Mouse (Mus musculus) heart, embryonic 14.5 days (tissue): Measurements from ENCODE around the gene Dynlt1a. TPM values are rescaled to one million over a fixed set of nuclear protein-coding genes. Genes with fewer than 3 reads are reported as not detected.
"Not testable (repeated sequence)": the region's sequence is repeated elsewhere in the genome, so short reads cannot be mapped to it uniquely, and the experiment has no call there.

Experiments
- ATAC-seq: fragments of 200-750 bp; cut with Nextera tagmentation; 2 replicates; pipeline ENCODE4 v1.8.0; 2017; ENCODE audit warnings: low read depth, moderate TSS enrichment; ENCODE audit not compliant: insufficient number of reproducible peaks, insufficient read depth, low FRiP score
- H3K27ac ChIP-seq, 2 experiments: fragments of 200-500 bp in 1 of 2; fragments of 300-500 bp in 1 of 2; sonication (generic) in 1 of 2; replicated peaks in 1 of 2; 2 replicates each; pipeline ENCODE4 v1.5.1; 2012 to 2014; ENCODE audit warnings: low read depth in 2 of 2, low read length in 2 of 2, control low read depth in 1 of 2, mild to moderate bottlenecking in 1 of 2, mixed read lengths in 1 of 2; ENCODE audit not compliant: control insufficient read depth in 1 of 2, insufficient read depth in 1 of 2
- H3K27me3 ChIP-seq: fragments of 300-500 bp; sonication (generic); 2 replicates; pipeline ENCODE4 v1.6.1; 2014; ENCODE audit warnings: mild to moderate bottlenecking, low read length, control low read depth; ENCODE audit not compliant: control insufficient read depth, insufficient read depth
- H3K36me3 ChIP-seq: fragments of 300-500 bp; sonication (generic); 2 replicates; pipeline ENCODE4 v1.6.1; 2014; ENCODE audit warnings: mild to moderate bottlenecking, control low read depth, low read length, mixed read lengths; ENCODE audit not compliant: control insufficient read depth, insufficient read depth
- H3K4me1 ChIP-seq, 2 experiments: fragments of 200-500 bp in 1 of 2; fragments of 300-500 bp in 1 of 2; sonication (generic) in 1 of 2; 2 replicates each; pipeline ENCODE4 v1.6.1; 2012 to 2014; ENCODE audit warnings: low read length in 2 of 2, control low read depth in 1 of 2, mixed read lengths in 1 of 2; ENCODE audit not compliant: control insufficient read depth in 2 of 2, insufficient read depth in 2 of 2
- H3K4me2 ChIP-seq: fragments of 300-500 bp; sonication (generic); 2 replicates; pipeline ENCODE4 v1.6.1; 2014; ENCODE audit warnings: mild to moderate bottlenecking, low read length
- H3K4me3 ChIP-seq, 2 experiments: fragments of 200-500 bp in 1 of 2; fragments of 300-500 bp in 1 of 2; sonication (generic) in 1 of 2; 2 replicates each; pipeline ENCODE4 v1.5.1; 2012 to 2014; ENCODE audit warnings: low read length in 2 of 2, mild to moderate bottlenecking in 2 of 2, control low read depth in 1 of 2, low read depth in 1 of 2, moderate library complexity in 1 of 2; ENCODE audit not compliant: control insufficient read depth in 1 of 2, insufficient read depth in 1 of 2
- H3K9ac ChIP-seq: fragments of 300-500 bp; sonication (generic); 2 replicates; pipeline ENCODE4 v1.6.1; 2014; ENCODE audit warnings: mild to moderate bottlenecking, low read length
- H3K9me3 ChIP-seq: fragments of 300-500 bp; sonication (generic); 2 replicates; pipeline ENCODE4 v1.6.1; 2016; ENCODE audit warnings: low read length, control low read depth; ENCODE audit not compliant: control insufficient read depth
- WGBS: fragments of 180-500 bp; shearing (Covaris S2); extraction: QIAGEN DNeasy Blood & Tissue Kit; methylation state at CpG from one replicate; pipeline ENCODE4 v1.1.7; 2014; 5-methylcytosine and 5-hydroxymethylcytosine counted together
- polyA plus RNA-seq: library from polyadenylated mRNA; unstranded; fragments of >200 nt; fragmentation: Nextera tagmentation; extraction: Ambion mirVana; gene quantifications from 2 replicates; pipeline ENCODE4 v1.2.1, GENCODE M21; 2014

The Dynlt1a gene
- polyA plus RNA-seq, 1 experiment from 2014 or later: 13.6 TPM

DNA sequence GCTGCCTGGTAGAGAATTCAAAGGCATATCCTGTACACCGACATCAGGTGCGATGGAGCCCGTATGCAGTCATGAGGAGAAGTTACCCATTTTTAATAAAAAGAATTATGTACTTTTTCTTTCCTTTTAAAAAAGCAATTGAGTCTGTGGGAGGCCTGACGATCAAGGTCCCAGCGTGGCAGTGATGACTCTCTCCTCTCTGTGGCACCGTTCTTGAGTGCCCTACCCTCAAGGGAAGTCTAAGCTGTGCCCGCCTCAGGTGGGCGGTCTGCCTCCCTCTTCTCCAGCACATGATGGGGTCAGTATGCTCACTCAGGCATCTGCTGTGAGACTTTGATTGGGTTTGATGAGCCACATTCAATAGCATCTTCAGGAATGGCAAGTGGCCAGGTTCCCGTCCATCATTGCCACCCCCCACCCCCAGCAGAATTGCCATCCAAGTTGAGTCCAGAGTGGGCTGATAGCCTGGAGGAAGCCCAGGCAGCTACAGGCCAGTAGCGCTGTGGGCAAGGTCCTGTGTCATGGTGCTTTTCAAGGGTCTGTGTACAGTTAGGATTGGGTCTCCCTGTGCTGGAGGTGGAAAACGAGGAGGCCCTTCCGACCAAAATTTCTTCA is 11.5 kb downstream of the Dynlt1a start:
- not testable (repeated sequence) for H3K27ac ChIP-seq, ATAC-seq, H3K9me3 ChIP-seq, H3K36me3 ChIP-seq, H3K4me2 ChIP-seq, H3K4me1 ChIP-seq, H3K4me3 ChIP-seq, H3K9ac ChIP-seq, H3K27me3 ChIP-seq
- WGBS: 91% methylated on average over 11 of the region's 12 CpGs

DNA sequence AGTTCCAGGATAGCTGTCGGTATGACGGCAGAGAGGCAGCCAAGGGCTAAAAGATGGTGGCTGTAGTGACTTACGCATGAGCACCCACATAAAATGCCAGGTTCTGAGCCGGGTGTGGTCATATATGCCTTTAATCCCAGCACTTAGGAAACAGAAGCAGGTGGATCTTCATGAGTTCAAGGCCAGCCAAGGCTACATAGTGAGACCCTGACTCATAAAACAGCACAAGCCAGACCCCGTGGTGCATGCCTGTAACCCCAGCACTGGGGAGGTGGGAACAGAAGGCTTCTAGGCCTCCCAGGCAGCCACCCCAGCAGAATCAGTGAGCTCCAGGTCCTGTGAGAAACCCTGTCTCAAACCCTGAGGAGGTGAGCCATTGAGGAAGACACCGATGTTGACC is 12.4 kb downstream of the Dynlt1a start:
- WGBS: 90% methylated on average over 5 of the region's 6 CpGs
- H3K4me3 ChIP-seq, H3K9me3 ChIP-seq, H3K36me3 ChIP-seq, H3K27ac ChIP-seq, H3K4me1 ChIP-seq, H3K4me2 ChIP-seq, H3K9ac ChIP-seq, ATAC-seq, H3K27me3 ChIP-seq: not testable (repeated sequence)

DNA sequence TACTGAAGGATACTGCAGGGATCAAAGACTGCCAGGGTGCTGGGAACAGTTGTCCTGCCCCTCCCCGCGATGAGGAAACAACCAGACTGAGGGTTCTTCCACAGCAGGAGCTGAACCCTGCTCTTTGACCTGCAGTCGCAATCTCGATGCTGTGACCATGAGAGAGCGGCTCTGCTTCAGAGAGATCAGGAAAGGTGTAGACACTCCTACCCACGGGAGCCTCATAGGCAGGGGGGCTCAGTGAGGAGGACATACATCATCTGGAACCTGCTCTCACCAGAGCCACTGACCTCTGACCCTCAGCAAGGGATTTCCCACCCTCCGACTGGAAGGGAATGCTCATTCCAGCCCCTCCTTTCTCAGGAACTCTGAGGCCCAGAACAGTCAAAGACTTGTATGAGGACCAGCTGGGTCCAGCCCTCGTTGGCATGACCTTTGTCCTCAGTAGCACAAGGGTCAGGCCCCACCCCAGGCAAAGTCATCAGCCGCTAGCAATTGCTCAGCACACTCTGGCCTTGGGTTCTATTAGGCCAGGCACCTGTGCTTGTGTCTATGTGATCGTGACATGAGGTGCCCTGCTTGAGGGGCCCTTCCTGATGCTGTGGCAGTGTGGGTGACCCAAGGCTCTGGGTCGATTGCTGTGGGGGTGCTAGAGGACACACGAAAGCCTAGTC is 17.0 kb downstream of the Dynlt1a start:
- not testable (repeated sequence) for ATAC-seq, H3K9ac ChIP-seq, H3K4me1 ChIP-seq, H3K4me2 ChIP-seq, H3K36me3 ChIP-seq, H3K27ac ChIP-seq, H3K9me3 ChIP-seq, H3K4me3 ChIP-seq, H3K27me3 ChIP-seq
- 77% methylated on average over 4 of the region's 12 CpGs for WGBS

DNA sequence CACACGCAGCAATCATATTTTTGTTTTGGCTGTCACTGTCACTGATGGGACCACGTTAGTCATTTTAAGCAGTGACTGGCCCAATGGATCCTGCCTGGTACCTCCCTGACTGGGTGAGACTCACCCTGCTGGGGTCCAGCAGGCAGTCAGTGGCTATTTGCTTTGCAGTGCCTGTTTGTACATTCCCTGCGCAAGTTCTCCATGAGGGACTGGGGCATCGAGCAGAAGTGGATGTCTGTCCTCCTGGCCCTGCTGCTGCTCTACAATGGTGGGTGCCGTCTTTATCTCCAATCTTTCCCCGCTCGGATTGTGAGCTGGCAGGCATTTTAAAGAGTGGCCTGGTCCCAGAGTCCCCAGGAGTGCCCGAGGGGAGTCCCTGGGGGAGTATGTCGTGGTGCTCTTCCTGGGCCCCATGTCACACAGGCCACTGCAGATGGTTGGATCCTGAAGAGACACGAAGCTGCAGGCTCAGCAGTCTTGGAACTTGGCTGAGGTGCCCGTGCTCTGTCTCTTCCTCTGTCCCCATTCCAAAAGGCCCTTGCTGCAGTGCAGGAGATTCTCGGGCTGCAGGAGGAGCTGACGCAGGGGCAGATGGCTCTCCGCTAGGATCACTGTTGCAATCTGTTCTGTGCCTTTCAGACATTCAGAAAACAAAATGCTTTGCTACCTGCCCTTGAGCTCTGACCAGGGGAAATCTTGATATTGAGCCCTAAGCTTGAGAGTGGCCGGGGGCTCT is 20.1 kb downstream of the Dynlt1a start:
- H3K9ac ChIP-seq, H3K4me1 ChIP-seq, H3K4me3 ChIP-seq, H3K27ac ChIP-seq, H3K27me3 ChIP-seq, H3K9me3 ChIP-seq, H3K4me2 ChIP-seq, H3K36me3 ChIP-seq, ATAC-seq: not testable (repeated sequence)
- WGBS: 85% methylated on average over 9 of the region's 15 CpGs

DNA sequence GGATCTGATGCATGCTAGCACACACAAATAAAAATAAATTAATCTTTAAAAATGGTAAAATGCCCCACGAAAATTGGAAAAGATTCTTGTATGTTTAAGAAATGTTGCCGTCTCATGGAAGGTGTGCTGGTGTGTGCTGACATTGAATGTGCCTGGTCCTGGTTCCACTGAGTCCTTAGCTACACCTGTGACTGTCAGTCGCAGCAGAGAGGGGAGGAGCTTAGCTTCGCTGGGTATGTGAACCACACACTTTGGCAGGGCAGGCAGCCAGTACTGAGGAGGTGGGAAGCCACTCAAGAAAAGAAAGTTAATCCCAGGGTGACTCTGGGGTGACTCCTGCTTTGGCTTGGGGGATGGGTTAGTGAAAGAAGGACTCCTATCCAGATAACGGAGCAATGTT is 23.4 kb downstream of the Dynlt1a start:
- H3K4me2 ChIP-seq, H3K36me3 ChIP-seq, H3K4me1 ChIP-seq, H3K4me3 ChIP-seq, H3K27ac ChIP-seq, H3K9me3 ChIP-seq, ATAC-seq, H3K9ac ChIP-seq, H3K27me3 ChIP-seq: not testable (repeated sequence)
- WGBS: no CpG with 5 or more reads among the region's 5 CpGs

DNA sequence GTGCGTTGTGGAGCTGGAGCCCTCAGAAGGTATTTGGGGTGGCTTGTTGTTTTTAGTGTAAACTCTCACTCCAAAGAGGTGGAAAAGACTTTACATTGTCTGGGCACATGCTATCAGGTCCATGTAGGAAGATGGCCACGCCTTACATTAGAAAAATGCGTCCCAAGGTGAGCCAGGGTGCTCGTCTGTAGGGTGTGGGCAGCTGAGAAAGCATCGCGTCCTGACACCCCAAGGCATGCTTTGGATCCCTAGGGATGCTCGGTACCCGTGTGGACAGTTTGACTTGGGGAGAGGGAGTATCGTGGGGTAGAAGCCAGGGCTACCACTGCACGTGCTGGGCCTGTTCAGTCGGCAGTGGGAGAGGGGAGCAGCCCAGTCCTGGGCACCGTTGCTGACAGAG is 28.3 kb downstream of the Dynlt1a start:
- H3K4me1 ChIP-seq, H3K4me3 ChIP-seq, H3K27me3 ChIP-seq, H3K9me3 ChIP-seq, H3K4me2 ChIP-seq, H3K27ac ChIP-seq, ATAC-seq, H3K9ac ChIP-seq, H3K36me3 ChIP-seq: not testable (repeated sequence)
- 96% methylated on average over 9 of the region's 12 CpGs for WGBS

DNA sequence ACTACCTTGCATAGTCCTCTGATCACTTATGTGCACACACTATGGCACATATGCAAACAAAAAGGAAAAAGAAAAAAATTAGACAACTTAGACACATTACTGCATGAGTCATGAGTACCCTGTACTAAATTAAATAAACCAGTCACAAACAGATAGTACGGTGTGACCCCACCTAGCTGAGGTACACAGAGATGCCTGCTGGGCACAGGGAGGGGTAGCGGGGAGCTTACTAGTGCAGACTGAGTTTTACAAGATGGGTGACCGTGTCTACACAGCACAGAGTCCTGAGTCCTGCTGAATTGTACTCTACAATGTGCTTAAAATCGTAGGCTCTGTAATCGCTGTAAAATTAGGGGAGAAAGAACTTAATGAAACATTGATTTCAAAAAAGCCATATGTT is 31.1 kb downstream of the Dynlt1a start:
- not testable (repeated sequence) for H3K27me3 ChIP-seq, ATAC-seq, H3K9me3 ChIP-seq, H3K27ac ChIP-seq, H3K4me3 ChIP-seq, H3K9ac ChIP-seq, H3K4me2 ChIP-seq, H3K36me3 ChIP-seq, H3K4me1 ChIP-seq
- 94% methylated on average over 5 of the region's 5 CpGs for WGBS
